Mouse (Mus musculus) embryonic facial prominence, embryonic 14.5 days (tissue): ENCODE data around the gene Gab1. TPM values are rescaled to one million over a fixed set of nuclear protein-coding genes. Genes with fewer than 3 reads are reported as not detected.

Experiments used
- ATAC-seq: fragments of 200-750 bp; cut with Nextera tagmentation; 2 replicates; pipeline ENCODE4 v1.8.0; 2017; ENCODE audit warnings: low read depth, moderate number of reproducible peaks, moderate TSS enrichment
- DNase-seq: peaks from one replicate; pipeline ENCODE4 v3.0.0-alpha.2; 2015; ENCODE audit warnings: low spot score
- H3K27ac ChIP-seq: fragments of 300-500 bp; sonication (generic); replicated peaks from 2 replicates; pipeline ENCODE4 v1.5.1; 2014; ENCODE audit warnings: low read depth, mild to moderate bottlenecking, low read length, moderate library complexity
- H3K27me3 ChIP-seq: fragments of 300-500 bp; sonication (generic); replicated peaks from 2 replicates; pipeline ENCODE4 v1.6.1; 2014; ENCODE audit warnings: low read length; ENCODE audit not compliant: control insufficient read depth, insufficient read depth
- H3K36me3 ChIP-seq: fragments of 300-500 bp; sonication (generic); 2 replicates; pipeline ENCODE4 v1.6.1; 2014; ENCODE audit warnings: low read length, mixed read lengths; ENCODE audit not compliant: control insufficient read depth, insufficient read depth
- H3K4me1 ChIP-seq: fragments of 300-500 bp; sonication (generic); 2 replicates; pipeline ENCODE4 v1.6.1; 2014; ENCODE audit warnings: antibody characterized with exemption, low read length; ENCODE audit not compliant: control insufficient read depth, insufficient read depth
- H3K4me2 ChIP-seq: fragments of 300-500 bp; sonication (generic); 2 replicates; pipeline ENCODE4 v1.6.1; 2014; ENCODE audit warnings: low read depth, mild to moderate bottlenecking, low read length, moderate library complexity, mixed read lengths
- H3K4me3 ChIP-seq: fragments of 300-500 bp; sonication (generic); 2 replicates; pipeline ENCODE4 v1.5.1; 2014; ENCODE audit warnings: low read depth, mild to moderate bottlenecking, low read length
- H3K9ac ChIP-seq: fragments of 300-500 bp; sonication (generic); 2 replicates; pipeline ENCODE4 v1.6.1; 2014; ENCODE audit warnings: low read depth, mild to moderate bottlenecking, low read length, moderate library complexity, mixed read lengths
- H3K9me3 ChIP-seq: fragments of 300-500 bp; sonication (generic); 2 replicates; pipeline ENCODE4 v1.6.1; 2016; ENCODE audit warnings: low read length; ENCODE audit not compliant: control insufficient read depth
- WGBS: fragments of 180-500 bp; shearing (Covaris S2); extraction: QIAGEN DNeasy Blood & Tissue Kit; methylation state at CpG from one replicate; pipeline ENCODE4 v1.1.7; 2014; 5-methylcytosine and 5-hydroxymethylcytosine counted together
- polyA plus RNA-seq: library from polyadenylated mRNA; unstranded; fragments of >200 nt; fragmentation: Nextera tagmentation; extraction: Ambion mirVana; gene quantifications from 2 replicates; pipeline ENCODE4 v1.2.1, GENCODE M21; 2014

Gene Gab1
- polyA plus RNA-seq, 1 experiment from 2014 or later: 30.3 TPM

DNA sequence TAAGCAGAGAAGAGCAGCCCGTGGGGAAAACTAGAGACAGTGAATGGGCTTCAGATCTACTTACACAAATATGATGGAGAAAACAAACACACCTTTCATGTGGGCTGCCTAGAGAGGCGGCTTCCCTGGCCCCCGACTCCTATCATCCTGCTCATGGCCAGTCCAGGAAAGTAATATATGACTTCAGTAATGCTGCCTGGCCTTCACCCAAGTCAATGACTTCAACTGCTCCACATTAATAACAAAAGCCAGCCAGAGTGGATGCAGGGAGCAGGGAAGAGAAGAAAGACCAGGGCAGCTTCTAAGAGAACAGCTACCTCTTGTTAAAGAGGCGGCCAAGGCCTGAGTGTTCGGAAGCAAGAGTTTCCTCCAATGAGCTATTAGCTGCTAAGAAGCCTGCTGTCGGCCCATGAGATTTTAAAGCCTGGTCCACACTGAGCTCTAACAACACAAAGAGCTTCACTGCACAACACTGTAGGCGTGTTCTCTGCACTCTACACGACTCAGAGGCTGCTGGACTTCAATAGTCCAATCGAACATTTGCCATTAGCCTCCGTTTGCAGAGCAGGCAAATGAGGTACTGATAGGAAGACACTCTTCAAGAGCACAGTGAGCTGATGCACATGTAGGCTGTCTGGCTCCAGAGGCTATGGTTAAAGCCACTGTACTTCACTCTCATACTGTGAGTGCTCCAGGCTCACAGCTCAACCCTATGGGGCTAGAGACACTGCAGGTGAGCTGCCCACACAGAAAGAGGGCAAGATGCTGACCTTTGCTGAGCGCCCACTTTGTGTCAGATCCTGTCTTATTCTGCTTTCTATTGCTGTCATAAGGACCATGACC lies 49.4 kb downstream of the Gab1 start:
- 59% methylated on average over 11 of the region's 11 CpGs for WGBS
- Histone ChIP-seq H3K27me3 (no peaks in the 10 kb centered on the region), H3K4me1 (peaks cover 41% of the 10 kb centered on the region), H3K36me3 (no peaks in the 10 kb centered on the region), H3K9ac (peak overlapping the region; percentile 25; the same call in 1 of the 2 replicates), H3K27ac (peak overlapping the region; percentile 70), H3K9me3 (no peaks in the 10 kb centered on the region), H3K4me3 (no peak overlapping the region), H3K4me2 (peak overlapping the region; percentile 1; the same call in 1 of the 2 replicates)
- DNase-seq (peak; percentile 59), ATAC-seq (peak; percentile 48; the same call in 1 of the 2 replicates)

DNA sequence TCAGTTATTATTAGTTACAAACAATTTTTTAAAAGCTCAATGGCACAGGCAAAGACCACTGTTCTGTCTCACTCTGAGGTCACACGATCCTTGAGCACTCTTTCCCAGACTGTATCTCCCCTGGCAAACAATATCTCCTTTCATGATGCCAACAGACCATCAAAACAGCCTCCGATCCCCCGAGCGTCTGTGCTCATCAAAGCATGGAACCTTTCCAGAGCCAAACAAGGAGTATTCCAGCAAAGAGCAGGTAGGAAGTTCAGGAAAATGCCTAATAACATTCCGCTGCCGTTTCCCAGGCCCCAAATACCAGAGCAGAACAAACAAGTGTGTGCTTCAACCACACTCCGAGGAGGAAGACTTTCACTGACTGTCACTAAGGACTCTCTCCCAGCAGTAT lies 50.2 kb downstream of the Gab1 start:
- WGBS: 30% methylated on average over 7 of the region's 7 CpGs
- Histone ChIP-seq H3K36me3 (no peaks in the 10 kb centered on the region), H3K9me3 (no peaks in the 10 kb centered on the region), H3K27ac (peak overlapping the region; percentile 70; the same call in 1 of the 2 replicates), H3K4me2 (peak overlapping the region; percentile 1; the same call in 1 of the 2 replicates), H3K9ac (no peak overlapping the region), H3K4me3 (no peak overlapping the region), H3K4me1 (peaks cover 37% of the 10 kb centered on the region), H3K27me3 (no peaks in the 10 kb centered on the region)
- ATAC-seq: no peak
- DNase-seq: no peak

GRCm38 (mm10) chr8:80826996-80827395 lies 53.3 kb downstream of the Gab1 start:
- Histone ChIP-seq H3K36me3 (no peaks in the 10 kb centered on the region), H3K27ac (peak overlapping the region; percentile 33; the same call in 1 of the 2 replicates), H3K27me3 (no peaks in the 10 kb centered on the region), H3K9ac (no peak overlapping the region), H3K9me3 (no peaks in the 10 kb centered on the region), H3K4me2 (no peak overlapping the region), H3K4me1 (peaks cover 33% of the 10 kb centered on the region), H3K4me3 (no peak overlapping the region)
- DNase-seq (no peak), ATAC-seq (no peak)
- WGBS: 81% methylated on average over 7 of the region's 7 CpGs

- Histone ChIP-seq H3K4me3 (no peak overlapping the region), H3K4me2 (no peak overlapping the region), H3K27ac (no peak overlapping the region), H3K27me3 (no peaks in the 10 kb centered on the region), H3K4me1 (peaks cover 30% of the 10 kb centered on the region), H3K36me3 (no peaks in the 10 kb centered on the region), H3K9ac (no peak overlapping the region), H3K9me3 (no peaks in the 10 kb centered on the region)
- no peak for DNase-seq
- 67% methylated on average over 4 of the region's 4 CpGs for WGBS
- no peak for ATAC-seq
Observed at GRCm38 (mm10) chr8:80825136-80825535, 55.2 kb downstream of the Gab1 start.

- H3K4me1 ChIP-seq: peaks cover 29% of the 10 kb centered on the region
Observed at GRCm38 (mm10) chr8:80824426-80824825, 55.9 kb downstream of the Gab1 start.

DNA sequence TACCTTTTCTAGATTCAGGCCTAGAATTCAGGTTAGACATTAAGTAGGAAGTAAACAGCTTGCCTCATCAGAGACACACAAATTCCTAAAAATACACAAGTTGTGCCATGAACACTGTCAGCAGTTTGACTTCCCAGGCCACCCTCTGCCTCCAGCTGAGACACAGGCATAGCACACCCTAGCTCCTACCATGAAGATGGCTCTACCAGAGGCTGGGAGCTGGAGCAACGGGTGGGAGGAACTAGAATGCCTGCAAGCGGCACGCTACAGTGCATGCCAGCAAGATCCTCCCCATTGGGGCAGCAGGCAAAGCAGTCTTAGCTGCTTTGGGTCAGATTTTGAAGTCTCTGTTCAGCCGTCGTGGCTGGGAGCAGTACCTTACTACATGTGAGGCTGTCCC lies 57.1 kb downstream of the Gab1 start:
- H3K4me3 ChIP-seq: no peak overlapping the region
- H3K9ac ChIP-seq: no peak overlapping the region
- H3K4me1 ChIP-seq: peaks cover 29% of the 10 kb centered on the region
- 69% methylated on average over 5 of the region's 5 CpGs for WGBS
- ATAC-seq: no peak
- no peak overlapping the region for H3K4me2 ChIP-seq
- no peak overlapping the region for H3K27ac ChIP-seq
- no peaks in the 10 kb centered on the region for H3K36me3 ChIP-seq
- no peaks in the 10 kb centered on the region for H3K27me3 ChIP-seq
- H3K9me3 ChIP-seq: no peaks in the 10 kb centered on the region
- DNase-seq: no peak

More at GRCm38 (mm10) chr8:80824426-80824825, 55.9 kb downstream of the Gab1 start:
- WGBS: 65% methylated on average over 5 of the region's 5 CpGs
- H3K4me2 ChIP-seq: no peak overlapping the region
- DNase-seq (no peak), ATAC-seq (no peak)
- H3K27ac ChIP-seq: no peak overlapping the region
- no peak overlapping the region for H3K4me3 ChIP-seq
- no peaks in the 10 kb centered on the region for H3K27me3 ChIP-seq
- H3K9ac ChIP-seq: no peak overlapping the region
- H3K36me3 ChIP-seq: no peaks in the 10 kb centered on the region
- no peaks in the 10 kb centered on the region for H3K9me3 ChIP-seq

GRCm38 (mm10) chr8:80821367-80822225 lies 58.7 kb downstream of the Gab1 start:
- DNase-seq (no peak), ATAC-seq (no peak)
- H3K27ac ChIP-seq: no peak overlapping the region
- peaks cover 25% of the 10 kb centered on the region; the same call in 1 of the 2 replicates for H3K4me1 ChIP-seq
- no peak overlapping the region for H3K4me2 ChIP-seq
- H3K4me3 ChIP-seq: no peak overlapping the region
- no peaks in the 10 kb centered on the region for H3K27me3 ChIP-seq
- H3K36me3 ChIP-seq: no peaks in the 10 kb centered on the region
- H3K9ac ChIP-seq: no peak overlapping the region
- WGBS: 49% methylated on average over 12 of the region's 12 CpGs
- H3K9me3 ChIP-seq: no peaks in the 10 kb centered on the region

GRCm38 (mm10) chr8:80818978-80819377 lies 61.3 kb downstream of the Gab1 start:
- ATAC-seq: no peak
- H3K4me2 ChIP-seq: no peak overlapping the region
- H3K4me3 ChIP-seq: no peak overlapping the region
- no peak overlapping the region for H3K27ac ChIP-seq
- no peak overlapping the region for H3K9ac ChIP-seq
- WGBS: 78% methylated on average over 6 of the region's 6 CpGs
- no peak for DNase-seq
- H3K27me3 ChIP-seq: no peaks in the 10 kb centered on the region
- no peaks in the 10 kb centered on the region for H3K36me3 ChIP-seq
- H3K4me1 ChIP-seq: peaks cover 26% of the 10 kb centered on the region
- H3K9me3 ChIP-seq: no peaks in the 10 kb centered on the region
